Mouse (Mus musculus) neural tube, embryonic 14.5 days (tissue): ENCODE data around the gene Defb39. TPM values are rescaled to one million over a fixed set of nuclear protein-coding genes. Genes with fewer than 3 reads are reported as not detected.

ENCODE experiments used
- ATAC-seq: fragments of 200-750 bp; cut with Nextera tagmentation; 2 replicates; pipeline ENCODE4 v1.8.0; 2017; ENCODE audit warnings: low read depth, mild to moderate bottlenecking, moderate TSS enrichment, moderate library complexity
- H3K27ac ChIP-seq: fragments of 300-500 bp; sonication (generic); 2 replicates; pipeline ENCODE4 v1.5.1; 2014; ENCODE audit warnings: low read depth, mild to moderate bottlenecking, control low read depth, low read length, moderate library complexity, mixed read lengths
- H3K27me3 ChIP-seq: fragments of 300-500 bp; sonication (generic); 2 replicates; pipeline ENCODE4 v1.6.1; 2014; ENCODE audit warnings: low read length; ENCODE audit not compliant: control insufficient read depth, insufficient read depth
- H3K36me3 ChIP-seq: fragments of 300-500 bp; sonication (generic); 2 replicates; pipeline ENCODE4 v1.6.1; 2014; ENCODE audit warnings: low read length, mixed read lengths; ENCODE audit not compliant: control insufficient read depth, insufficient read depth
- H3K4me1 ChIP-seq: fragments of 300-500 bp; sonication (generic); 2 replicates; pipeline ENCODE4 v1.6.1; 2014; ENCODE audit warnings: low read length; ENCODE audit not compliant: control insufficient read depth, insufficient read depth
- H3K4me2 ChIP-seq: fragments of 300-500 bp; sonication (generic); 2 replicates; pipeline ENCODE4 v1.6.1; 2014; ENCODE audit warnings: mild to moderate bottlenecking, low read depth, low read length, control low read depth
- H3K4me3 ChIP-seq: fragments of 300-500 bp; sonication (generic); 2 replicates; pipeline ENCODE4 v1.5.1; 2014; ENCODE audit warnings: low read depth, low read length, control low read depth, mixed read lengths
- H3K9ac ChIP-seq: fragments of 300-500 bp; sonication (generic); replicated peaks from 2 replicates; pipeline ENCODE4 v1.6.1; 2014; ENCODE audit warnings: low read depth, mild to moderate bottlenecking, control low read depth, low read length, mixed read lengths
- H3K9me3 ChIP-seq: fragments of 300-500 bp; sonication (generic); 2 replicates; pipeline ENCODE4 v1.6.1; 2016; ENCODE audit warnings: low read length; ENCODE audit not compliant: control insufficient read depth
- WGBS: fragments of 180-500 bp; shearing (Covaris S2); extraction: QIAGEN DNeasy Blood & Tissue Kit; methylation state at CpG from one replicate; pipeline ENCODE4 v1.1.7; 2014; 5-methylcytosine and 5-hydroxymethylcytosine counted together
- polyA plus RNA-seq: library from polyadenylated mRNA; unstranded; fragments of >200 nt; fragmentation: Nextera tagmentation; extraction: Ambion mirVana; gene quantifications from 2 replicates; pipeline ENCODE4 v1.2.1, GENCODE M21; 2014

Defb39 gene
- not detected in 2 replicates for polyA plus RNA-seq

- H3K4me3 ChIP-seq: no peak within 1 kb of the TSS
- WGBS: 78% methylated on average over 1 of the region's 1 CpGs
- H3K36me3 ChIP-seq: no peaks in the 10 kb centered on the region
Observed at GRCm38 (mm10) chr8:19064710-19065109, at the start of gene Defb39. Gene Defb39, minus strand, starts transcription at chr8:19064810.

GRCm38 (mm10) chr8:19066013-19066412, 1.4 kb upstream of the Defb39 start:
- ATAC-seq: no peak
- no peak overlapping the region for H3K4me2 ChIP-seq
- WGBS: 80% methylated on average over 2 of the region's 2 CpGs
- no peaks in the 10 kb centered on the region for H3K4me1 ChIP-seq
- H3K27me3 ChIP-seq: no peaks in the 10 kb centered on the region
- no peak overlapping the region for H3K27ac ChIP-seq
- no peak overlapping the region for H3K4me3 ChIP-seq
- H3K9ac ChIP-seq: no peak overlapping the region
- H3K9me3 ChIP-seq: 0 out of 2 replicates have a peak, but pooled peaks cover 3% of the 10 kb centered on the region
- no peaks in the 10 kb centered on the region for H3K36me3 ChIP-seq

More at GRCm38 (mm10) chr8:19064710-19065109, at the start of gene Defb39:
- Histone ChIP-seq H3K9ac (no peak within 1 kb of the TSS), H3K27ac (no peak within 1 kb of the TSS), H3K27me3 (no peaks in the 10 kb centered on the region), H3K4me1 (no peaks in the 10 kb centered on the region), H3K9me3 (0 out of 2 replicates have a peak, but pooled peaks cover 3% of the 10 kb centered on the region), H3K4me2 (no peak within 1 kb of the TSS)
- no peak for ATAC-seq

GRCm38 (mm10) chr8:19062891-19063290, 1.7 kb downstream of the Defb39 start:
- Histone ChIP-seq H3K9ac (no peak overlapping the region), H3K9me3 (0 out of 2 replicates have a peak, but pooled peaks cover 3% of the 10 kb centered on the region), H3K27ac (no peak overlapping the region), H3K4me3 (no peak overlapping the region), H3K4me1 (no peaks in the 10 kb centered on the region), H3K36me3 (no peaks in the 10 kb centered on the region), H3K27me3 (no peaks in the 10 kb centered on the region), H3K4me2 (no peak overlapping the region)
- ATAC-seq: no peak

- Histone ChIP-seq H3K4me1 (no peaks in the 10 kb centered on the region), H3K4me3 (no peak overlapping the region), H3K9me3 (0 out of 2 replicates have a peak, but pooled peaks cover 3% of the 10 kb centered on the region), H3K9ac (no peak overlapping the region), H3K4me2 (no peak overlapping the region), H3K27me3 (no peaks in the 10 kb centered on the region), H3K27ac (no peak overlapping the region), H3K36me3 (no peaks in the 10 kb centered on the region)
- 94% methylated on average over 14 of the region's 14 CpGs for WGBS
- ATAC-seq: no peak
Observed at GRCm38 (mm10) chr8:19045242-19045641, 19.4 kb downstream of the Defb39 start.

GRCm38 (mm10) chr8:19026466-19026865, 38.1 kb downstream of the Defb39 start, which contains the start of gene Defb38:
Gene Defb38, minus strand, starts transcription at chr8:19026566.
- H3K9ac ChIP-seq: no peak within 1 kb of the TSS
- 83% methylated on average over 1 of the region's 1 CpGs for WGBS
- H3K27ac ChIP-seq: no peak within 1 kb of the TSS
- no peaks in the 10 kb centered on the region for H3K9me3 ChIP-seq
- no peaks in the 10 kb centered on the region for H3K36me3 ChIP-seq
- no peaks in the 10 kb centered on the region for H3K27me3 ChIP-seq
- H3K4me3 ChIP-seq: no peak within 1 kb of the TSS
- ATAC-seq: no peak
- no peak within 1 kb of the TSS for H3K4me2 ChIP-seq
- H3K4me1 ChIP-seq: no peaks in the 10 kb centered on the region

Other genes with a start within 250 kb of the Defb39 start
- gene Defb40, start 86.6 kb downstream of the Defb39 start, polyA plus RNA-seq: not detected in 2 replicates
- gene Defb37, start 73.8 kb downstream of the Defb39 start, polyA plus RNA-seq: not detected in 2 replicates
- gene Defb38, start 38.2 kb downstream of the Defb39 start, polyA plus RNA-seq: not detected in 2 replicates
- not detected in 2 replicates for gene Defb12, start 50.0 kb upstream of the Defb39 start, polyA plus RNA-seq
- gene Defb34, start 58.9 kb upstream of the Defb39 start, polyA plus RNA-seq: not detected in 2 replicates
- not detected in 2 replicates for gene Gm45826, start 76.0 kb upstream of the Defb39 start, polyA plus RNA-seq
- gene Defb14, start 129.5 kb upstream of the Defb39 start, polyA plus RNA-seq: not detected in 2 replicates
- gene Defb4, start 133.9 kb upstream of the Defb39 start, polyA plus RNA-seq: not detected in 2 replicates
- not detected in 2 replicates for gene Defb6, start 160.7 kb upstream of the Defb39 start, polyA plus RNA-seq
- not detected in 2 replicates for gene Defb46, start 175.1 kb upstream of the Defb39 start, polyA plus RNA-seq
- gene Defb5, start 182.8 kb upstream of the Defb39 start, polyA plus RNA-seq: not detected in 2 replicates
- gene Defb3, start 228.6 kb upstream of the Defb39 start, polyA plus RNA-seq: not detected in 2 replicates